ENCODE assay signal across 8 mouse cellular contexts in genomic region chr11:120629341-120629730, GRCm38 (mm10). TPM values are rescaled to one million over a fixed set of nuclear protein-coding genes. Genes with fewer than 3 reads are reported as not detected.
DNase-seq lines count a peak whose midpoint lies in the region; ATAC-seq and TF ChIP-seq lines count a peak whose summit lies in the region.

No protein-coding gene starts in this region.

- TF ChIP-seq CTCF in layer of hippocampus, adult 2 months (conservative IDR thresholded peaks at IDR 0.05) = no peak
- no peak for TF ChIP-seq CTCF in bone marrow macrophage, adult 2 months (IDR thresholded peaks at IDR 0.05; ENCODE audit: low read depth, low read length)

- H3K9me3 ChIP-seq in liver, embryonic 16.5 days (replicated peaks; ENCODE audit: control insufficient read depth, low read length) = no peaks in the 10 kb centered on the region

- peak overlapping the region; percentile 94 for H3K4me2 ChIP-seq in liver, embryonic 16.5 days (ENCODE audit: low read depth, low read length)

- peak overlapping the region; percentile 97 for H3K9ac ChIP-seq in liver, embryonic 16.5 days (ENCODE audit: low read depth, low read length)

- H3K4me1 ChIP-seq in bone marrow macrophage, adult 2 months (ENCODE audit: control insufficient read depth, insufficient read depth, low read length) = peaks cover 46% of the 10 kb centered on the region
- H3K4me1 ChIP-seq in liver, embryonic 16.5 days (ENCODE audit: control insufficient read depth, low read depth, low read length) = peaks cover 76% of the 10 kb centered on the region

- DNase-seq in layer of hippocampus, adult 2 months (ENCODE audit: low spot score in 2 of 2) = no peak
- no peak for DNase-seq in layer of hippocampus, postnatal 14 days (ENCODE audit: low spot score in 2 of 2)
- DNase-seq in spleen, postnatal 14 days (ENCODE audit: low spot score in 2 of 2) = peak; percentile 60 to 68
- DNase-seq in frontal cortex, postnatal 14 days (ENCODE audit: low spot score in 2 of 2) = no peak
- DNase-seq in embryo, embryonic 10.5 days (ENCODE audit: low spot score) = no peak

- peaks cover 8% of the 10 kb centered on the region for H3K36me3 ChIP-seq in liver, embryonic 16.5 days (ENCODE audit: control insufficient read depth, insufficient read depth)

- peak; percentile 18 for ATAC-seq in inflammation-experienced regulatory T-cells, adult 6 months
- ATAC-seq in liver, embryonic 16.5 days (ENCODE audit: low read depth) = peak; percentile 7; the same call in 1 of the 2 replicates

- 27% methylated on average over 23 of the region's 23 CpGs for WGBS in liver, embryonic 16.5 days (ENCODE audit: insufficient replicate concordance)

- TF ChIP-seq POLR2A in bone marrow macrophage, adult 2 months (IDR thresholded peaks at IDR 0.05; ENCODE audit: borderline replicate concordance, low read depth, low read length) = no peak

- peak overlapping the region; percentile 19; the same call in 1 of the 2 replicates for H3K4me3 ChIP-seq in layer of hippocampus, adult 2 months
- peak overlapping the region; percentile 62 for H3K4me3 ChIP-seq in bone marrow macrophage, adult 2 months (ENCODE audit: insufficient read depth, low read length)
- H3K4me3 ChIP-seq in liver, embryonic 16.5 days (ENCODE audit: low read depth, low read length) = peak overlapping the region; percentile 84

- no peaks in the 10 kb centered on the region for H3K27me3 ChIP-seq in liver, embryonic 16.5 days (ENCODE audit: control insufficient read depth, insufficient read depth, low read depth, low read length)

- H3K27ac ChIP-seq in layer of hippocampus, adult 2 months = peak overlapping the region; percentile 73
- H3K27ac ChIP-seq in bone marrow macrophage, adult 2 months (ENCODE audit: insufficient read depth, low read depth, low read length) = peak overlapping the region; percentile 95
- peak overlapping the region; percentile 100 for H3K27ac ChIP-seq in liver, embryonic 16.5 days (ENCODE audit: low read length)

RNA-seq across cellular contexts. Expression of gene Mafg, which starts 4.1 kb away (rescaled TPM):
- 10 to 100 TPM; 71.6 to 80.3 TPM for total RNA-seq in layer of hippocampus, adult 2 months (2021)
- total RNA-seq in layer of hippocampus, postnatal 14 days (2021) = 10 to 100 TPM; 85.5 to 89.8 TPM
- 76.0 and 77.5 TPM in 2 replicates for polyA plus RNA-seq in bone marrow macrophage, adult 2 months (2012; ENCODE audit: insufficient read depth, insufficient read length, missing spikeins)
- 10 to 100 TPM; 15.3 to 15.8 (median 15.5) TPM for polyA plus RNA-seq in inflammation-experienced regulatory T-cells, adult 6 months (2017; shearing (Covaris generic))
- polyA plus RNA-seq in liver, embryonic 16.5 days (2015; fragmentation: Nextera tagmentation; extraction: Ambion mirVana) = 29.4 and 30.9 TPM in 2 replicates

RNA-seq across cellular contexts. Expression of gene Sirt7, which starts 4.3 kb away (rescaled TPM):
- total RNA-seq in layer of hippocampus, adult 2 months (2021) = 10 to 100 TPM; 42.9 to 46.4 TPM
- 10 to 100 TPM; 35.0 to 35.4 TPM for total RNA-seq in layer of hippocampus, postnatal 14 days (2021)
- polyA plus RNA-seq in bone marrow macrophage, adult 2 months (2012; ENCODE audit: insufficient read depth, insufficient read length, missing spikeins) = 78.5 and 91.5 TPM in 2 replicates
- polyA plus RNA-seq in inflammation-experienced regulatory T-cells, adult 6 months (2017; shearing (Covaris generic)) = 10 to 100 TPM; 55.1 to 61.4 (median 60.4) TPM
- polyA plus RNA-seq in liver, embryonic 16.5 days (2015; fragmentation: Nextera tagmentation; extraction: Ambion mirVana) = 27.3 and 28.0 TPM in 2 replicates

RNA-seq across cellular contexts. Expression of gene Pcyt2, which starts 11.6 kb away (rescaled TPM):
- total RNA-seq in layer of hippocampus, adult 2 months (2021) = 100 to 1,000 TPM; 128 to 142 TPM
- total RNA-seq in layer of hippocampus, postnatal 14 days (2021) = 100 to 1,000 TPM; 150 TPM
- polyA plus RNA-seq in bone marrow macrophage, adult 2 months (2012; ENCODE audit: insufficient read depth, insufficient read length, missing spikeins) = 52.4 and 64.5 TPM in 2 replicates
- polyA plus RNA-seq in inflammation-experienced regulatory T-cells, adult 6 months (2017; shearing (Covaris generic)) = 100 to 1,000 TPM in 2 of 3 experiments, 10 to 100 TPM in 1; 66.1 to 124 (median 113) TPM
- 158 and 184 TPM in 2 replicates for polyA plus RNA-seq in liver, embryonic 16.5 days (2015; fragmentation: Nextera tagmentation; extraction: Ambion mirVana)

RNA-seq across cellular contexts. Expression of gene Pycr1, which starts 14.2 kb away (rescaled TPM):
- 1 to 10 TPM; 1.3 to 1.8 TPM for total RNA-seq in layer of hippocampus, adult 2 months (2021)
- 1 to 10 TPM; 4.7 to 5.1 TPM for total RNA-seq in layer of hippocampus, postnatal 14 days (2021)
- 0.61 and 0.78 TPM in 2 replicates for polyA plus RNA-seq in bone marrow macrophage, adult 2 months (2012; ENCODE audit: insufficient read depth, insufficient read length, missing spikeins)
- polyA plus RNA-seq in inflammation-experienced regulatory T-cells, adult 6 months (2017; shearing (Covaris generic)) = 1 to 10 TPM in 1 of 3 experiments, under 1 TPM in 1, not detected in 1; 0.86 to 1.7 TPM
- 4.8 and 5.1 TPM in 2 replicates for polyA plus RNA-seq in liver, embryonic 16.5 days (2015; fragmentation: Nextera tagmentation; extraction: Ambion mirVana)

RNA-seq across cellular contexts. Expression of gene Myadml2, which starts 18.6 kb away (rescaled TPM):
- 1 to 10 TPM; 3.9 to 8.7 TPM for total RNA-seq in layer of hippocampus, adult 2 months (2021)
- total RNA-seq in layer of hippocampus, postnatal 14 days (2021) = 1 to 10 TPM; 3.0 to 3.5 TPM
- not detected in 2 replicates for polyA plus RNA-seq in bone marrow macrophage, adult 2 months (2012; ENCODE audit: insufficient read depth, insufficient read length, missing spikeins)
- not detected for polyA plus RNA-seq in inflammation-experienced regulatory T-cells, adult 6 months (2017; shearing (Covaris generic))
- polyA plus RNA-seq in liver, embryonic 16.5 days (2015; fragmentation: Nextera tagmentation; extraction: Ambion mirVana) = 0.58 and 0.61 TPM in 2 replicates

Comparison
In these comparisons a context has a peak if more than half of its experiments do, and no peak if none do; other contexts are left out.
1. DNase-seq: peak in spleen, postnatal 14 days (2 of 2); none in layer of hippocampus, adult 2 months (0 of 2), layer of hippocampus, postnatal 14 days (0 of 2), frontal cortex, postnatal 14 days (0 of 2) and embryo, embryonic 10.5 days (single experiment).
2. H3K4me3 ChIP-seq: peak in every context shown above with its lines; median percentile 84 in liver, embryonic 16.5 days; 62 in bone marrow macrophage, adult 2 months; 19 in layer of hippocampus, adult 2 months.
3. Peak in every context shown above with its lines, with median percentiles within 50 percentile points of each other: H3K27ac ChIP-seq.